Mouse (Mus musculus): ENCODE results near the gene Aoc3. TPM values are rescaled to one million over a fixed set of nuclear protein-coding genes. Genes with fewer than 3 reads are reported as not detected.
"Not testable (repeated sequence)": the region's sequence is repeated elsewhere in the genome, so short reads cannot be mapped to it uniquely, and the experiment has no call there.

Gene Aoc3
- total RNA-seq, 2 experiments from 2014 or later = 1.4 to 1.8 TPM

- intact Hi-C loops (cut with DNase I) = no loop called here
- DNase-seq = no peak
Observed at GRCm38 (mm10) chr11:101326147-101326546, 4.3 kb upstream of the Aoc3 start.

- no peak for DNase-seq
Observed at GRCm38 (mm10) chr11:101327311-101327710, 3.1 kb upstream of the Aoc3 start.

GRCm38 (mm10) chr11:101328941-101329635 is 1.3 kb upstream of the Aoc3 start:
- peak; percentile 19 for DNase-seq
- intact Hi-C loops (cut with DNase I) = no loop called here

More at GRCm38 (mm10) chr11:101327311-101327710, 3.1 kb upstream of the Aoc3 start:
- intact Hi-C loops (cut with DNase I) = no loop called here

GRCm38 (mm10) chr11:101330961-101331360 is 556 bp downstream of the Aoc3 start:
- intact Hi-C loops (cut with DNase I) = not testable (repeated sequence)

GRCm38 (mm10) chr11:101332537-101332936 is 2.1 kb downstream of the Aoc3 start:
- no peak for DNase-seq
- intact Hi-C loops (cut with DNase I) = no loop called here

More at GRCm38 (mm10) chr11:101330961-101331360, 556 bp downstream of the Aoc3 start:
- not testable (repeated sequence) for DNase-seq

GRCm38 (mm10) chr11:101334023-101334422 is 3.6 kb downstream of the Aoc3 start:
- intact Hi-C loops (cut with DNase I) = no loop called here
- no peak for DNase-seq

GRCm38 (mm10) chr11:101334516-101334915 is 4.1 kb downstream of the Aoc3 start:
- intact Hi-C loops (cut with DNase I) = no loop called here
- no peak for DNase-seq

- intact Hi-C loops (cut with DNase I) = no loop called here
Observed at GRCm38 (mm10) chr11:101335685-101336084, 5.3 kb downstream of the Aoc3 start.

GRCm38 (mm10) chr11:101338123-101338760 is 7.8 kb downstream of the Aoc3 start:
- intact Hi-C loops (cut with DNase I) = no loop called here
- peak; percentile 28 for DNase-seq

More at GRCm38 (mm10) chr11:101335685-101336084, 5.3 kb downstream of the Aoc3 start:
- DNase-seq = no peak

- intact Hi-C loops (cut with DNase I) = no loop called here
- no peak for DNase-seq
Observed at GRCm38 (mm10) chr11:101347083-101347775, 16.8 kb downstream of the Aoc3 start.

GRCm38 (mm10) chr11:101348774-101349173 is 18.4 kb downstream of the Aoc3 start:
- DNase-seq = no peak
- intact Hi-C loops (cut with DNase I) = no loop called here

- intact Hi-C loops (cut with DNase I) = no loop called here
- DNase-seq = no peak
Observed at GRCm38 (mm10) chr11:101349216-101349615, 18.8 kb downstream of the Aoc3 start.

- intact Hi-C loops (cut with DNase I) = no loop called here
- no peak for DNase-seq
Observed at GRCm38 (mm10) chr11:101351100-101351720, 20.8 kb downstream of the Aoc3 start.

GRCm38 (mm10) chr11:101351721-101352111 is 21.3 kb downstream of the Aoc3 start:
- intact Hi-C loops (cut with DNase I) = no loop called here
- DNase-seq = no peak

GRCm38 (mm10) chr11:101353436-101353835 is 23.0 kb downstream of the Aoc3 start:
- no peak for DNase-seq
- intact Hi-C loops (cut with DNase I) = no loop called here

- no peak for DNase-seq
- intact Hi-C loops (cut with DNase I) = no loop called here
Observed at GRCm38 (mm10) chr11:101354438-101355010, 24.1 kb downstream of the Aoc3 start.

GRCm38 (mm10) chr11:101355916-101356315 is 25.5 kb downstream of the Aoc3 start:
- no peak for DNase-seq
- intact Hi-C loops (cut with DNase I) = no loop called here

GRCm38 (mm10) chr11:101357505-101358182 is 27.2 kb downstream of the Aoc3 start:
- no peak for DNase-seq

GRCm38 (mm10) chr11:101359776-101360175 is 29.4 kb downstream of the Aoc3 start:
- no peak for DNase-seq
- intact Hi-C loops (cut with DNase I) = no loop called here

More at GRCm38 (mm10) chr11:101357505-101358182, 27.2 kb downstream of the Aoc3 start:
- intact Hi-C loops (cut with DNase I) = no loop called here

GRCm38 (mm10) chr11:101360651-101361113 is 30.3 kb downstream of the Aoc3 start:
- intact Hi-C loops (cut with DNase I) = no loop called here
- DNase-seq = no peak
